Mouse (Mus musculus): ENCODE measurements around the gene Usp22. TPM values are rescaled to one million over a fixed set of nuclear protein-coding genes. Genes with fewer than 3 reads are reported as not detected.

The Usp22 gene
- polyA plus RNA-seq, 1 experiment, result 28.1 TPM

GRCm38 (mm10) chr11:61126606-61127355 lies 48.1 kb downstream of the Usp22 start, which contains the start of gene Tnfrsf13b:
TSS of gene Tnfrsf13b (plus strand) at chr11:61126755.
- H3K4me1 ChIP-seq (ENCODE audit: control insufficient read depth, insufficient read depth, low read length), result peaks cover 7% of the 10 kb centered on the region
- no peak within 1 kb of the TSS for H3K4me3 ChIP-seq (ENCODE audit: insufficient read depth, low read length)
- TF ChIP-seq POLR2A (IDR thresholded peaks at IDR 0.05; ENCODE audit: borderline replicate concordance, low read depth, low read length) (no peak), CTCF (IDR thresholded peaks at IDR 0.05; ENCODE audit: low read depth, low read length) (no peak)
- H3K27ac ChIP-seq (ENCODE audit: insufficient read depth, low read depth, low read length), result no peak within 1 kb of the TSS

- H3K27ac ChIP-seq (ENCODE audit: insufficient read depth, low read depth, low read length), result no peak overlapping the region
- peaks cover 7% of the 10 kb centered on the region for H3K4me1 ChIP-seq (ENCODE audit: control insufficient read depth, insufficient read depth, low read length)
- no peak for TF ChIP-seq CTCF (IDR thresholded peaks at IDR 0.05; ENCODE audit: low read depth, low read length)
- TF ChIP-seq POLR2A (IDR thresholded peaks at IDR 0.05; ENCODE audit: borderline replicate concordance, low read depth, low read length), result no peak
- H3K4me3 ChIP-seq (ENCODE audit: insufficient read depth, low read length), result no peak overlapping the region
Measured at GRCm38 (mm10) chr11:61125970-61126369, 48.9 kb downstream of the Usp22 start.

GRCm38 (mm10) chr11:61123886-61124285 lies 51.0 kb downstream of the Usp22 start:
- TF ChIP-seq POLR2A (IDR thresholded peaks at IDR 0.05; ENCODE audit: borderline replicate concordance, low read depth, low read length), result no peak
- no peak for TF ChIP-seq CTCF (IDR thresholded peaks at IDR 0.05; ENCODE audit: low read depth, low read length)
- H3K4me3 ChIP-seq (ENCODE audit: insufficient read depth, low read length), result no peak overlapping the region
- peaks cover 12% of the 10 kb centered on the region for H3K4me1 ChIP-seq (ENCODE audit: control insufficient read depth, insufficient read depth, low read length)
- H3K27ac ChIP-seq (ENCODE audit: insufficient read depth, low read depth, low read length), result no peak overlapping the region

- TF ChIP-seq CTCF (IDR thresholded peaks at IDR 0.05; ENCODE audit: low read depth, low read length) (no peak), POLR2A (IDR thresholded peaks at IDR 0.05; ENCODE audit: borderline replicate concordance, low read depth, low read length) (no peak)
- H3K27ac ChIP-seq (ENCODE audit: insufficient read depth, low read depth, low read length), result no peak overlapping the region
Measured at GRCm38 (mm10) chr11:61122769-61123288, 52.0 kb downstream of the Usp22 start.

GRCm38 (mm10) chr11:61122283-61122768 lies 52.5 kb downstream of the Usp22 start:
- Histone ChIP-seq H3K4me1 (ENCODE audit: control insufficient read depth, insufficient read depth, low read length) (peaks cover 14% of the 10 kb centered on the region), H3K4me3 (ENCODE audit: insufficient read depth, low read length) (no peak overlapping the region), H3K27ac (ENCODE audit: insufficient read depth, low read depth, low read length) (no peak overlapping the region)
- TF ChIP-seq POLR2A (IDR thresholded peaks at IDR 0.05; ENCODE audit: borderline replicate concordance, low read depth, low read length) (no peak), CTCF (IDR thresholded peaks at IDR 0.05; ENCODE audit: low read depth, low read length) (no peak)

More at GRCm38 (mm10) chr11:61122769-61123288, 52.0 kb downstream of the Usp22 start:
- Histone ChIP-seq H3K4me1 (ENCODE audit: control insufficient read depth, insufficient read depth, low read length) (peaks cover 12% of the 10 kb centered on the region), H3K4me3 (ENCODE audit: insufficient read depth, low read length) (no peak overlapping the region)

- no peak for TF ChIP-seq POLR2A (IDR thresholded peaks at IDR 0.05; ENCODE audit: borderline replicate concordance, low read depth, low read length)
- no peak for TF ChIP-seq CTCF (IDR thresholded peaks at IDR 0.05; ENCODE audit: low read depth, low read length)
- Histone ChIP-seq H3K27ac (ENCODE audit: insufficient read depth, low read depth, low read length) (no peak overlapping the region), H3K4me1 (ENCODE audit: control insufficient read depth, insufficient read depth, low read length) (peaks cover 19% of the 10 kb centered on the region), H3K4me3 (ENCODE audit: insufficient read depth, low read length) (no peak overlapping the region)
Measured at GRCm38 (mm10) chr11:61119996-61120583, 54.8 kb downstream of the Usp22 start.

- Histone ChIP-seq H3K4me3 (ENCODE audit: insufficient read depth, low read length) (no peak overlapping the region), H3K27ac (ENCODE audit: insufficient read depth, low read depth, low read length) (no peak overlapping the region), H3K4me1 (ENCODE audit: control insufficient read depth, insufficient read depth, low read length) (peaks cover 29% of the 10 kb centered on the region)
- TF ChIP-seq CTCF (IDR thresholded peaks at IDR 0.05; ENCODE audit: low read depth, low read length), result no peak
Measured at GRCm38 (mm10) chr11:61116226-61116625, 58.6 kb downstream of the Usp22 start.

- Histone ChIP-seq H3K27ac (ENCODE audit: insufficient read depth, low read depth, low read length) (no peak overlapping the region), H3K4me1 (ENCODE audit: control insufficient read depth, insufficient read depth, low read length) (peaks cover 41% of the 10 kb centered on the region), H3K4me3 (ENCODE audit: insufficient read depth, low read length) (no peak overlapping the region)
- TF ChIP-seq CTCF (IDR thresholded peaks at IDR 0.05; ENCODE audit: low read depth, low read length) (no peak), POLR2A (IDR thresholded peaks at IDR 0.05; ENCODE audit: borderline replicate concordance, low read depth, low read length) (no peak)
Measured at GRCm38 (mm10) chr11:61112323-61112995, 62.4 kb downstream of the Usp22 start.

- no peak overlapping the region for H3K27ac ChIP-seq (ENCODE audit: insufficient read depth, low read depth, low read length)
- TF ChIP-seq CTCF (IDR thresholded peaks at IDR 0.05; ENCODE audit: low read depth, low read length) (no peak), POLR2A (IDR thresholded peaks at IDR 0.05; ENCODE audit: borderline replicate concordance, low read depth, low read length) (no peak)
- H3K4me1 ChIP-seq (ENCODE audit: control insufficient read depth, insufficient read depth, low read length), result peaks cover 35% of the 10 kb centered on the region
- H3K4me3 ChIP-seq (ENCODE audit: insufficient read depth, low read length), result no peak overlapping the region
Measured at GRCm38 (mm10) chr11:61111472-61111871, 63.4 kb downstream of the Usp22 start.

Data from bone marrow macrophage, adult 2 months (primary cell).